Mouse (Mus musculus) heart, adult 9 months (tissue): ENCODE results near the gene Rnasel.

Source experiments
- DNase-seq, 2 experiments: peaks; one replicate each; pipeline ENCODE4 v3.0.0; 2022; ENCODE audit warnings: low spot score in 2 of 2

The Rnasel gene

GRCm38 (mm10) chr1:153736096-153736495 is 13.1 kb upstream of the Rnasel start:
- DNase-seq = no peak

- DNase-seq = no peak
These were observed 11.8 kb upstream of the Rnasel start for GRCm38 (mm10) chr1:153737101-153738085.

- DNase-seq = no peak
These were observed 9.7 kb upstream of the Rnasel start for GRCm38 (mm10) chr1:153739437-153740015.

- peak; percentile 68 to 75 for DNase-seq
These were observed 9.1 kb upstream of the Rnasel start, which contains the start of gene Rgs16 for GRCm38 (mm10) chr1:153740145-153740544. TSS of gene Rgs16 (plus strand) at chr1:153740349.

- DNase-seq = no peak
These were observed 8.3 kb upstream of the Rnasel start for GRCm38 (mm10) chr1:153740775-153741400.

GRCm38 (mm10) chr1:153741551-153742316 is 7.5 kb upstream of the Rnasel start:
- DNase-seq = no peak

GRCm38 (mm10) chr1:153742374-153743155 is 6.7 kb upstream of the Rnasel start:
- DNase-seq = peak in 1 of 2 experiments; percentile 68

- DNase-seq = no peak
These were observed 3.0 kb upstream of the Rnasel start for GRCm38 (mm10) chr1:153746119-153746670.

- peak; percentile 37 to 65 for DNase-seq
These were observed 2.5 kb upstream of the Rnasel start for GRCm38 (mm10) chr1:153746728-153747127.

- no peak for DNase-seq
These were observed 1.2 kb upstream of the Rnasel start for GRCm38 (mm10) chr1:153747861-153748530.

GRCm38 (mm10) chr1:153748549-153748948 is 677 bp upstream of the Rnasel start:
- no peak for DNase-seq

- no peak for DNase-seq
These were observed 828 bp downstream of the Rnasel start for GRCm38 (mm10) chr1:153750054-153750453.

GRCm38 (mm10) chr1:153751763-153752301 is 2.6 kb downstream of the Rnasel start:
- peak; percentile 54 to 61 for DNase-seq

- DNase-seq = peak in 1 of 2 experiments; percentile 33
These were observed 3.3 kb downstream of the Rnasel start for GRCm38 (mm10) chr1:153752521-153752920.

- no peak for DNase-seq
These were observed 4.7 kb downstream of the Rnasel start for GRCm38 (mm10) chr1:153753725-153754464.

GRCm38 (mm10) chr1:153764136-153764535 is 14.9 kb downstream of the Rnasel start:
- no peak for DNase-seq

GRCm38 (mm10) chr1:153766298-153766697 is 17.1 kb downstream of the Rnasel start:
- DNase-seq = no peak

GRCm38 (mm10) chr1:153767281-153767680 is 18.1 kb downstream of the Rnasel start:
- no peak for DNase-seq

- DNase-seq = no peak
These were observed 19.2 kb downstream of the Rnasel start for GRCm38 (mm10) chr1:153768465-153768864.
